Mouse (Mus musculus): ENCODE data around the gene Ctdspl. TPM values are rescaled to one million over a fixed set of nuclear protein-coding genes. Genes with fewer than 3 reads are reported as not detected.

Ctdspl gene
- polyA plus RNA-seq (2012; rRNA removed) = 36.6 and 38.2 TPM in 2 replicates

GRCm38 (mm10) chr9:118926111-118926650, at the start of gene Ctdspl:
Gene Ctdspl, plus strand, starts transcription at chr9:118926453.

GRCm38 (mm10) chr9:119052154-119052944, 126.1 kb downstream of the Ctdspl start, which contains the start of gene Vill:
Gene Vill, plus strand, starts transcription at chr9:119052778.

Other genes with a start within 250 kb of the Ctdspl start
- 12.3 and 19.2 TPM in 2 replicates for gene Vill, start 126.3 kb downstream of the Ctdspl start, polyA plus RNA-seq (2012; rRNA removed)
- gene Plcd1, start 167.0 kb downstream of the Ctdspl start, polyA plus RNA-seq (2012; rRNA removed) = 53.1 and 67.2 TPM in 2 replicates
- gene Dlec1, start 176.0 kb downstream of the Ctdspl start, polyA plus RNA-seq (2012; rRNA removed) = 0.34 and 1.0 TPM in 2 replicates
- 4.8 and 13.7 TPM in 2 replicates for gene Acaa1b, start 230.6 kb downstream of the Ctdspl start, polyA plus RNA-seq (2012; rRNA removed)
- gene Gm47289, start 232.7 kb downstream of the Ctdspl start, polyA plus RNA-seq (2012; rRNA removed) = not detected in 2 replicates

All from colon, adult 2 months (tissue).